Mouse (Mus musculus) stomach, postnatal 0 days (tissue): ENCODE data around the gene Gm21411.

ENCODE experiments used
- CTCF ChIP-seq: IDR thresholded peaks from 2 replicates; pipeline ENCODE4 v1.5.1; 2016; ENCODE audit warnings: antibody characterized with exemption, low read depth, mild to moderate bottlenecking, moderate library complexity
- EP300 ChIP-seq: optimal IDR thresholded peaks from 2 replicates; pipeline ENCODE3; 2016; ENCODE audit warnings: antibody characterized with exemption

- TF ChIP-seq CTCF, result no peak
- no peak for TF ChIP-seq EP300
Observed at GRCm38 (mm10) chr4:146915196-146915595, 5.8 kb upstream of the Gm21411 start.
